Mouse (Mus musculus) ZHBTc4 (cell line): ENCODE measurements around the gene Uevld.
"Not testable (repeated sequence)": the region's sequence is repeated elsewhere in the genome, so short reads cannot be mapped to it uniquely, and the experiment has no call there.

Experiments used
- DNase-seq: peaks from one replicate; pipeline ENCODE4 v3.0.0-alpha.2; 2011; ENCODE audit warnings: low read depth, low spot score

Uevld gene

DNA sequence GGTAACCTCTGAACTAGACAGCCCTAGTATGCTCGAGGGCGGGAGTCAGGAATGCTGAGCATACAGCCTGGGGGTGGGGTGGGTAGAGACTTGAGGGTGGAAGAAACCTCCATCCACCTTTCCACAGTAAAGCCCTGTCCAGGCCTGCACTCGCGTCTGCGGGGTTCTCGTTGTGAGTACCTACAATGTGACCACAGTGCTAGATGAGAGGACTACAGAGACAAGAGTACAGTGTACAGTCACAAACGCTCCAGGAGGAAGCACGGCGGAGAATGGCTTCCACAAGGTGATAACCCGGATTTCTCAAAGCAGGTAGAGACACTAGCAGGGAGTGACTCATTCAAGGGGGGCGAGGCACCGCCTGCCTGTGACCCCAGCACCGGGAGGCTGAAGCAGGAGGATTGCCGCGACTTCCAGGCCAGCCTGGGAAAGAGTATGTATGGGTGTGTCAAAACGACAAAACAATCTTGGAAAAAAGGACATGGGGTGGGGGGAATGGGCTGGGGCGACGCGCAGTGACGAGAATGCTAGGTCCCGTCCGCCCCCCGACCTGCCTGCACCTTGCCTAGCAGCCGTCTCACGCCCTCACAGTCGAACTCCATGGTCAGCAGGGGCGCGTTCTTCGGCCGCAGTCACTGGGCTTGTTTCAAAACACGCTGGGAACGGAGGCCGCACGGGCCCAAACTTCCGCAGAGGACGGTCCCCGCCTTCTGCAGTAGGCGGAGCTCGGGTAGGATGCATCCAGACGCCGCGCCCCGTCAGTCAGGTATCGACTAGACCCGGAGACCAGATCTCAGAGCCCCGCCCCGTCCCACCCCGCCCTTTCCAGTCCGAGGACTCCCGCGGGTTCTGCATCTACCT is at the start of gene Uevld:
TSS of gene Uevld (minus strand) at position 697 of the 861 bp plus-strand sequence.
- DNase-seq = peak; percentile 98

DNA sequence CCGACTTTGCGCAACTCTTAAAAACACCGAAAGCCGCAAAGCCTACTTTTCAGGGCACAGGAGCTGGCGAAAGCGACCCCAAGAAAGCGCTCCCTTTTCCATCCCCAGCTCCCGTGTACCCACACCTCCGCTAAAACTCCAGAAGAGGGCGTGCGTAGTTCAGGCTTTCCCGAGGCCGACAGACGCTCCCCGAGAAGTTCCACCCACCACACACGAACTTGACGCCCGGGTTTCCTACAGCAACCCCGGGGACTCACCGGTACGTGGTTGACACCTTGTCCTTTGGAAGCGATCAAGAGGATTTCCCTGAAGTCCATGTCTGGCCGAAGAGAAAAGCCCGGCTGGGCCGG is 49.5 kb upstream of the Uevld start:
- DNase-seq = peak; percentile 87

DNA sequence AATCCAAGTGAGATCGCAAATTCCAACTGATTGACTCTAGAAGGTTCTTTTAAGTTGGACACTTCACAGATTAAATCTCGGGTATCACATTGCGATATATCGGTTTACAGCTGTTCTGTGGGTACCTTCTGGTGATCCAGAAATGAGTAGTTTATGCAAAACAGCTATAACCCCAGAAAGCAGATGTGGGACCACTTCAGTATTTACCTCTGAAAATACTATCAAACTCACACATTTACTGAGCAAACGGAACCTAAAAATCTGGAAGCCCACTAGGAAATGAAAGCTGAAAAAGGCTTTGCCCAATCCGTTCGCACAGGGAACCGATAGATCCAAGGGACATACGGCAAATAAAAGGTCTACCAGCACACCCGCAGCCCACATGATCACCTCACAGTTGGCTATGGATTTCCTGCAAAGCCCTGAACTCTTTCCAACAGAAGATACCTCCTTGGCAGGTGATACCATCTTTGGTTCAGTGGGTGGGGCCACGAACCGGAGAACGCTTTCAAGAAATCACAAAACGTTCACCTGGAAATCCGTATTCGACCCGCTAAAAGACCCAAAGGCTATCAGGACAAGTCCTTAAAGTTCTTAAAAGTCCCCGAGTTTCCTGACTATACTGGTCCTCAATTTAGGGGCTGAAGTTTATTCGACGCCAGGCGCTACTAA is 48.9 kb upstream of the Uevld start:
- no peak for DNase-seq

DNA sequence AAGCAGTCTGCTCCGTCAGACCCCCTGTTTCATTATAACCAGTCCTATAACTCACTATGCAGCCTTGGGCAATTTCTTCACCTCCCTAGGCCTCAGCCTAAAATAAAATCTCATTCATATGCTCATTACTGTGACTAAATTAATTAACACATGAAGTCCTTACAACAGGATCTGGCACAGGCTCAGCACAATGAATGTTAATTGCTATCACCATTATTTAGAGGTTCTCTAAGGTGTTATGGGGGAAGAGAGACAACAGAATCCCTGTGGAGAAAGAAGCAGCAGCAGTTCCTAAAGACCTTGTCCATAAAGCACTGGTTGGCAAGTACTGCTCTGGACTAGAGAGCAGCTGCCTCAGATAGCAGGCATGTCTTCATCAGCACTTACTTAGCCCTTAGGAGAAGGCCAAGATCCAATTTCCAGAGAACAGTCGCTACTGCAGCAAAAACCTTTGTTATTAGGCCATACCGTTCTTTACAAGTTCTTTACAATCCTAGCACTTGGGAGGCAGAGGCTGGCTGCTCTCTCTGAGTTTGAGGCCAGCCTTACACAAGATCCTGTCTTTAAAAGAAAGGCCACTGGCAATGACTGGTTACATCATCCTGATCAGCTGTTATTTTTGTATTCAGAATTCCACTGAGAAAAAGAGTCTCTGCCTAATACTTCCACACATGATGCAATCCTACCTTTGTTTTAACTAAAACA is 45.2 kb upstream of the Uevld start:
- no peak for DNase-seq

DNA sequence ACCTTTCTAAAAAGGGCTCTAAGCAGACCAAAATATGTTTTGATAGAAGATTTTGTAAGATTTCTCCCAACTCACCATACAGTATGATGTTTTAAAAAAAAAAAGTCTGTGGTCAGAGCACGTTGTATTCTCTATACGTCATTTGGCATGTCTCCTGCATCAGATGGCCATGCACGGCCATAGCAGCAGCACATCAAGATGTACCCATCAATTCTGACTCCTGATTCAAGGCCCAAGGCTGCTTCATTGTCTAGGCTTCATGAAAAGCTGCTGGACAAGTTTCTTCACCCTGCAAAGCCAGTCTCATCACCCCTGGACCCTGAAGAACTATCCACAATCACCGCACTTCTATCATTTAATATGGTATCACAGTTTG is 43.6 kb upstream of the Uevld start:
- DNase-seq = no peak

DNA sequence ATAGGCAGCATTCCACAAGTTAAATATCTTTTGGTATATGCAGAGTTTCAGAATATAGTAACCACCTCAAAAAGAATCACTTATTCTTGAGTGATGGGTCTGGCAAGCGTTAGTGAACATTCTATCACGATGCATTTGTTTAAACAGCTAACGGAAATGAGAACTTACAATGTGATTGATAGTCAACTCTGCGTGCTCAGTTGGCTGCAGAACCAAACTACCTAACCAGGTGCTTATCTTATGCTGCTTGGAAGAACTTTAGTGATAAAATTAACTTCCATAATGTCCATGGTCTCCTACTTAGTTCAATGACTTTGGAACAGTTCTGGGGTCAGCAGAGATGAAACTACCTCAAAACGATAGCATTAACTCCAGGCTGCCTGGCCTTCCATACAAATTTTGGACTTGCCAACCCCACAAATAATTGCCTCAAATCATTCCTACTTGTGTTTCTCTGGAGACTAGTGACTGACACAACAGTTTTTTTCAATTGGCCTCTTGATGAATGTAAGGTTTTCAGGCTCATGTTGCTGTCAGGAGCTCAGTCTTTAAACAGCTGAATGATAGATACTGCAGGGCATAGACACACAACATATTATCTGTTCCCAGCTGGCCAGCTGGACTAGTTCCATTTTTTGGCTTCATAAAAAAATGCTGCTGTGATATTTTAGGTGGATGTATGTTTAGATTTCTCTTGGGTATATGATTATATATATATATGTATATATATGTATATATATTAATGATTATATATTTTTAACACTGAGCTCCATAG is 43.0 kb upstream of the Uevld start:
- DNase-seq = no peak

DNA sequence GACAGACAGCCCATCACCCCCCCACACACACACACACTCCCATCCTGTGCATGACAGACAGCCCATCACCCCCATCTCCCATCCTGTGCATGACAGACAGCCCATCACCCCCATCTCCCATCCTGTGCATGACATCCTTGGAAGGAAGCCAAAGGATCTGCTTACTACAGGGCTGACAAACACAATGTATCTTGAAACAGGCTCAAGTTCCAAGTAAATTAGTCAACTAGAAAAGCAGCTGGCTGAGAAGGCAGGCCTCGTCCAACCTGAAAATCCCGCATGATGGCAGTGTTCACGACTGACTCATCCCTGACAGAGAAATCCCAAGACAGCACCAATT is 42.3 kb upstream of the Uevld start:
- DNase-seq = no peak

DNA sequence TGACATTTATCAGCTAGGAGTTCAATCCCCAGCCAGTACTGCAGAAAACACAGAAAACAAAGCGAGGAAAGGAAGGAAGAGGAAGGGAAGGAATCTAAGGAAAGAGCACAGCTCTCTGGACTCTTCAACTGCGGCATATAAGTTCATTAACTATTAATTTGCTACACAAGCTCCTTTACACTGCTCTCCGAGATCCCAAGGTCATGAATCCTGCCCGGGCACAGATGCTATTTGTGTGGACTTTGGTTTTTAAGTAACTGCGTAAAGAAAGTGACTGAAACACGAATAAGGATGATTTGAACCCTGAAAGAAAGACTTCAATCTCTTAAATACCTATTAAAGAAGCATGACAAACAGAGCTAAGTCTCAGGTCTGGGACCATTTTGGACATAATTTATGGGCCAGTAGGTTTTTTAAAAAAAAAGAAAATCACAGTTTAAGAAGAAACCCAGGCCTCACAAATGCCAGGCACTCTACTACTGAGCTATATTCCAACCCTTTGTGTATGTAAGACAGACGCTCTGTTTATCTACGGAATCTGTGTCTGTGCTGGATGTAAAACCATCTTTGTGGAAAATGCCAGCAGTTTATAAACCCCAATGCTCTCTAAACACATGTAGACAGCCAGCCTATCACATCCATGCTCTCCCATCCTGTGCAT is 41.8 kb upstream of the Uevld start:
- no peak for DNase-seq

DNA sequence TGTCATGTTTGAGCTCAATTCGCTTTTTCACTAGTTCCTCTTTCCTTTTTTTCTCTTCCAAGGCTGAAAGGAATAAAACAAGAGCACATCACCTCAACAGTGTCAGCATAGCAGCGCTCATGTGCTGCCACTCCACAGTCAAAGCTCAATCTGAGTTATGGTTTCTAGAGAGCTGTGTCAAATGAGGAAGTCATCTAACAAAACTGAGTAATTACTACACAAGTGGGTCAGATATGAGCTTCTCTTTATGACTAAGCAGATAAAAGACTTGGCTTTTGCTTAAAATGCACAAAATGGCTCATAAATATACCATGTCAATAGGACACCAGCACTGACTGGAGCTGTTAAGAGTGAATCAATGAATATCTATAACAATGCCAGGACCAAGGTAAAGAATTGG is 40.6 kb upstream of the Uevld start:
- no peak for DNase-seq

DNA sequence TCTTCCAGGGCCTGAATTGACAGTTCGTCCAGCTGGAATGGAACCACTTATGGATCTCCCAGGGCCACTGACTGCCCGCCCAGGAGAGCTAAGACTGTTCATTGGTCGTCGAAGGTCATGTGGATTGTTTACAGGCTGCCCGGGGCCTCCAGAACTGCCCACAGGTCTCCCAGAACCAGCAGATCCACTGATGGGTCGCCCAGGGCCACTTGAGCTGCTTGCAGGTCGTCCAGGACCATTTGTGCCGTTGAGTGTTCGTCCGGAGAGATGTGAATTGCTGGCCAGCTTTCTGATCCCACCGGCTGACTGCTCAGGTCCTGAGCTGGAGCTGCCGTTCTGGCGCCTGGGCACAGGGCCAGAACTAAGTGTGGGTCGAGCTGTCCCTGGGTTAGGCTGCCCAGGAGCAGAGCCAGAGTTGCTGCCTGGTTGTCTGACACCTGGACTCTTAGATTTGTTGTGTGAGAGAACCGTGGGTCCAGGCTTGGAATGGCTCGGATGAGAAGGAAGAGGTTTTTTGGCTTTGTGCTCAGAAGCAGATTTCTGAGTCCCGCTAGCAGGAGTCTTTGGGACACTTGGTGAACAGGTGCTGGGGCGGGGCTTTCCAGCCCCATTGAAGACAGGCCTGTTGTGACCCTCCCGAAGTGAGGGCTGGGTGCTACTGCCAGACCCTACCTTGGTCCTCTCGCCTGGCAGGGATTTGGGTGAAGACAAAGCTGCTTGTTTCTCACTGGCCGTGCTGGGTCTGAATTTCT is 39.5 kb upstream of the Uevld start:
- DNase-seq = no peak

DNA sequence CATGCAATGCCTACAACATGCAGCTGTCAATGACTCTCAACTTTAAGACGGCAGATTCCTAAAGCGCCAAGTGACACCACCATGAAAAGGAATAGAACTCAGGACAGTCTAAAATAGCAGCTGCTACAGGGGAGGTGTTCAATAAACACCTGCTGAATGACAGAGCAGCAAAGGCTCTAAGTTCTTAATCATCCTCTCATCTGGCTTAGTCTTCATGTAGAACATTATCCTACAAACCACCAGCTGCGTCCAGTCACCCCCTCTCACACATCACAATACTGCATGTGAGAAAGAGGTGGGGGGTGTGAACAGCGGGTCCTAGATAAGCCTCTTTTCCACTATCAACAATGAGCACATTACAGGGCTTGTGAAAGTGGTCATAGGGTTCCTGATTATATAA is 38.7 kb upstream of the Uevld start:
- DNase-seq = no peak

DNA sequence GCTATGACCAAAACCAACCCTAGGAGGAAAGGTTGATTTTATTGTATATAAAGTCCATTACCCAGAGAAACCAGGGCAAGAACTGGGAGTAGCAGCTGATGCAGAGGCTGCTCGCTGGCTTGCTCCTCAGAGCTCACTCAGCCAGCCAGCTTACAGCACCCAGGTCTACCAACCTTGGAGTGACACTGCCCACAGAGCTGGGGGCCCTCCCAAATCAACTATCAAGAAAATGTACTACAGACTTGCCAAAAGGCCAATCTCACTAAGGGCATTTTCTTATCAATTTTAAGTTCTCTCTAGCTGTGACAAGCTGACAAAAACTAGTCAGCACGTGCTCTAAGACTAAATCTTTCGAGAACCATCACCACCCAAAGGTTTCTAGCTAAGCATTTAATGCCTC is 37.2 kb upstream of the Uevld start:
- no peak for DNase-seq

DNA sequence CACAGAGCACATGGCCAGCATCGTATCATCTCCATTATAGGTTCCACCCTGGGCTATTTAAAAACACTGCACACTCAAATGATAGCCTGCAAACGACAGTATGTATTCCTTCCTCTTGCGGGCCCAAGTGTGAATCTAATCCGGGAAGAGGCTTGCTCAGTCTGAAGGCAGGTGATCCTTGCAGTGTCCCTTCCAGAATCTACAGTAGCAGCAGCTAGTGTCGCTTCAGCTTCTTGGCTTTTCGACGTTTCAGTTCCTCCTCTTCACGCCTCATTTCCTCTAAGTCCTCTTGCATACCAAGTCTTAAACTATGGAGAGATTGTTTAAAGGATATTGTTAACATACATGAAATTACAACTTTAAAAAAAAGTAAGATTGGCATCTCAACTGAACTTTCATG is 34.8 kb upstream of the Uevld start:
- no peak for DNase-seq

DNA sequence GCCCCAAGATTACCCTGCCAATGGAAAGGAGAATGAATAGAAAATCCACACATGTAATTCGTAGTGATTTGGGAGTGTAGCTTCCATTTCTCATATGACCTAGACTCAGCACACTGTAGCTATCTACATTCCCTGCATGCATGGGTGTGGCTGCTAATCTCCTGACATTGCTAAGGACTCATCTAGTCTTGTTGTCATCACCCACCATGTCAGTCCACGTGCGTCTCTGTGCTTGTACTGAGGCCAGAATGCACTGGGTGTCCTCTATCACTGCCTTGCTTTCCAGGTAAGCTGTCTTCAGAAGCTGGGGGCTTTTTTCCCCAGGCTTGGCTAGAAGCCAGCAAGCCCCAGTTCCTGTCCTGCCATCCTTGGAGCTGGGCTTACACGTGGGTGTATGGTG is 31.1 kb upstream of the Uevld start:
- not testable (repeated sequence) for DNase-seq

DNA sequence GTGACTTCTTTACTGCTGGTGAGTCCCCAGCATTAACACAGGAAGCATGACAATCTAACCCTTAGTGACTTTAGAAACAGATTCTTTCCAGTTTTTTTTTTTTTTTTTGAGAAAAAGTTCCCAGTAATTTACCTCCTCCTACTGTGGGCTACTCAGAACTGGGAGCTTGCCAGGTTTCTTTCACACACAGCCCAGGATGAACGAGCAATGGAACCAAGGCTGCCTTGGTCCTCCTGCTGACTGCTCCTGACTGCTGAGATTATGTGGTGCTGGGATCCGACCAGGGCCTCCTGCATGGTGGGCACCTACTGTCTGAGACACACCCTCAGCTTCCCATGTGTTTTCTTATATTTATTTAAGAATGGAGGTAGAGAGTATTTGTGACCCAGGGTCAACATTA is 28.7 kb upstream of the Uevld start:
- no peak for DNase-seq

DNA sequence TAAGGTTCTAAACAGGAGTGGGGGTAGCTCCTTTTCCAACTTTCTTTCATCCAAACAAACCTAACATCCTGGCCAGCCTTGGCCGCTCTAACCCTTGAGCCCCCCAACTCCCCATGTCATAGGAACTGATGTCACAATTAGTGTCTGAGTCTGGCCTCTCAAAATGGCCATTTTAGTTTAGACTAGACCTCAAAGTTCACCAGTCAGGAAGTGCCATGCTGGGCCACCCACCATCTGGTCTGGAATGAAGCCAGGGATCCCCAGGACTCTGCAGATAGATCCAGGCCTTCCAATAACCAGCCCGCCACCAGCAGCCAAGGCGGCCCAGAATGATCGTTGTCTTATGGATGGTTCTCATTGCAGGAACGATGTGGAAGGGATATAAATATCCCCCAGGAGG is 28.3 kb upstream of the Uevld start:
- DNase-seq = no peak

DNA sequence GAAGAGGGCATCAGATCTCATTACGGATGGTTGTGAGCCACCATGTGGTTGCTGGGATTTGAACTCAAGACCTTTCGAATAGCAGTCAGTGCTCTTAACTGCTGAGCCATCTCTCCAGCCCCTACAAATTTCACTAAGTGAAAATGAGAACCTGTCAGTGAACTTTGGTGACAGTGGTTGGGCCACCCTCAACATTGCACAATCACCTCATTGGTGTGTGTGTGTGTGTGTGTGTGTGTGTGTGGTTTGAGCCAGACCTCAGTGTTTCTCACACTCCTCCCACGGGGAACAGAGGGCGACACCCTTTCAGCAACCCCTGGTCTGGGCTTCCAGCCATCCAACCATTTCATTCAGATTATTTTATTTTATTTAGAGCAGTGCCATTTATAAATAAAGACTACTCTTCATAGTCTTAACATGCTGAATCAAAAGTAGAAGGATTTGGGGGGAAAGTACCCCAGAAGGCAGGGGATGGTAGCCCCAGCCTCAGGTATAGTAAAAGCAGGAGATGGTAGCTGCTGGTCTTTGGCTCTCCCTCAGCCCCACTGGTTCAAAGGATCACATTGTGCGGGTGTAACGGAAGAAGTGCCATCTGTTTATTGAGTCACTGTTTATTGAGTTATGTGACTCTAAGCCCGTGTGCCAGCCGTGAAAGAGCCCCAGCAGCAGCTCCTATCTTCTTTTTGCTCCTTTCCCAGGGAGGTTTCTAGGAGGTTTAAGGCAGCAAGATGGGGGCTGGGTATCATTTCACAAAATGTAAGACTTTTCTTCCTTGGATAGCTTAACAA is 27.6 kb upstream of the Uevld start:
- no peak for DNase-seq

DNA sequence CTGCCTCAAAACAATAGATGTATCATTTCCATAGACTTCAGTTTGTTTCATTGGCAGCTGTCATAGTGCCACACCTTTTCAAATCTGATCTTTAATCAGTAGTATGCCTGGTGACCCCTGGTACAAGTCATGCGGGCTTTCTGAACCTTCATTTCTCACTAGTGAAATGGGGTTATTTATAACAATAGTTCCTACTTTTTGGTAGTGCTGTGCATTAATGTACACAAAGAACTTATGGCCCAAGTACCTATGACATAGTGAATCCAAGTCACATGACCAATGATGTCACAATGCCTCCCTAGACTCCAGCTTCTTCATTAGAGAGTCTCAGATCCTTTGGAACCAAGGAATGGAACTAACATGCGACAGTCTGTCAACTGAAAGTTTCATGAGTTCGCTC is 25.0 kb upstream of the Uevld start, which contains the start of gene Gm9999:
TSS of gene Gm9999 (plus strand) at position 301 of the 400 bp plus-strand sequence.
- DNase-seq = no peak

DNA sequence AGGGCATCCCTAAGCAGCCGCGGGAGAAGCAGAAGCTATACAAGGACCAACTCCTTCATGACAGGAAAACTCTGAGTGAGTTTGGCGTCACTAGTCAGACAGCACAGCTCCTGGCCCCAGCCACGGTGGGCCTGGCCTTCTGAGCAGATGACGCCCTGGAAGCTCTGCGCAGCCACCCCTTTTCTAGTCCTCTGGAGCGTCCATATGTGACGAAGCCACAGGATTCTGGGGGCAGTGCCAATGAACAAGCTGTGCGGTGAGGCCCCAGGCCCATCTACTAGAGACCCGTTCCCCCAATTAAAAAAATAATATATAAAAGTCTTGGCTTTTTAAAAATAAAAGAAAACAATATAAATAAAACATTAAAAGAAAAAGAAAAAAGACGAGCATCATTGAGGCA is 17.1 kb upstream of the Uevld start:
- peak; percentile 32 for DNase-seq

DNA sequence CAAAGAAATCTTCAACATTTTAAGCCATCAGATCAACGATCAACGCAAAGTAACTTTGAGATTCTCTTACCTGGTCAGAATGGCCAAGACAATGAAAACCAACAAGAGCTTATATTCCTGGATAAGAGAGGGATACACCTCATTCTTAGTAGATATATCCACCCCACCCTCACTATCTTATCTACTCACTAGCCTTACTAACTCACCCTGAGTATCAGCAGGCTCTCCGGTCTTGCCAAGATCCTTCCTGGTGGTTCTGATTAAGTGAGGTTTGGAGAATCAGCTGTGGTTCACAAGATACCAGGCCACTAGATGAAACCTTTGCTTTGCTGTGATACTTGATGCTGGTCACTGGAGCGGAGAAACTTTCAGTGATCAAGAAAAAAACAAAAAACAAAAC is 16.3 kb upstream of the Uevld start:
- DNase-seq = no peak
